Mouse (Mus musculus) forebrain, embryonic 10.5 days (tissue): Measurements from ENCODE around the gene Slc30a2. TPM values are rescaled to one million over a fixed set of nuclear protein-coding genes. Genes with fewer than 3 reads are reported as not detected.
"Not testable (repeated sequence)": the region's sequence is repeated elsewhere in the genome, so short reads cannot be mapped to it uniquely, and the experiment has no call there.

Experiments
- DNase-seq: peaks from one replicate; pipeline ENCODE4 v3.0.0-alpha.2; 2017; ENCODE audit warnings: low spot score; ENCODE audit errors: extremely low spot score
- H3K27ac ChIP-seq: fragments of 300-500 bp; sonication (generic); 2 replicates; pipeline ENCODE4 v1.5.1; 2016; ENCODE audit warnings: mild to moderate bottlenecking
- H3K27me3 ChIP-seq: fragments of 300-500 bp; sonication (generic); 2 replicates; pipeline ENCODE4 v1.6.1; 2016; ENCODE audit warnings: mild to moderate bottlenecking; ENCODE audit not compliant: poor library complexity, severe bottlenecking
- H3K36me3 ChIP-seq: fragments of 300-500 bp; sonication (generic); replicated peaks from 2 replicates; pipeline ENCODE4 v1.6.1; 2016; ENCODE audit warnings: mild to moderate bottlenecking, moderate library complexity
- H3K4me1 ChIP-seq: fragments of 300-500 bp; sonication (generic); 2 replicates; pipeline ENCODE4 v1.6.1; 2016
- H3K4me3 ChIP-seq: fragments of 300-500 bp; sonication (generic); 2 replicates; pipeline ENCODE4 v1.5.1; 2016; ENCODE audit warnings: mild to moderate bottlenecking, moderate library complexity
- H3K9me3 ChIP-seq: fragments of 300-500 bp; sonication (generic); 2 replicates; pipeline ENCODE4 v1.6.1; 2016; ENCODE audit warnings: mild to moderate bottlenecking, moderate library complexity
- WGBS: fragments of 180-500 bp; shearing (Covaris S2); methylation state at CpG from one replicate; pipeline ENCODE4 v1.1.7; 2016; 5-methylcytosine and 5-hydroxymethylcytosine counted together
- polyA plus RNA-seq: library from polyadenylated mRNA; unstranded; fragments of >200 nt; fragmentation: Nextera tagmentation; extraction: Ambion mirVana; gene quantifications from 2 replicates; pipeline ENCODE4 v1.2.1, GENCODE M21; 2016

The Slc30a2 gene
- polyA plus RNA-seq, 1 experiment from 2014 or later, result not detected

DNA sequence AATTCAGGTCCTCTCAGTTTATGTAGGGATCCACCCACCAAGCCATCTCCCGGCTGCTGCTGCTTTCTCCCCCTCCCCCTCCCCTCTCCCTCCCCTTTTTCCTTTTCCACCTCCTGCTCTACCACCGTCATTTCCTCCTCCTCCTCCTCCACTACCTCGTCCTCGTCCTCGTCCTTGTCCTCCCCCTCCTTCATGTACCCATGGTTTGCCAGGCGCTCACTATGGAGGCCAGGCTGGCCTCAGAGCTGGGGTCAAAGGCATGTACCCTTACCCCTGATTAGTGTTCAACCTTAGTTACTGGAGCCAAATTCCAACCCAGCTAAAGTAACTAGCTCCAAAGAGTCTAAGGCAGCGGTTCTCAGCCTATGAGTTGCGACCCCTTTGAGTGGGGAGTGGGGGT is 14.8 kb upstream of the Slc30a2 start:
- H3K4me3 ChIP-seq, result no peak overlapping the region
- H3K27me3 ChIP-seq, result no peaks in the 10 kb centered on the region
- WGBS, result 68% methylated on average over 8 of the region's 8 CpGs
- no peaks in the 10 kb centered on the region for H3K36me3 ChIP-seq
- H3K4me1 ChIP-seq, result peaks cover 13% of the 10 kb centered on the region
- no peaks in the 10 kb centered on the region for H3K9me3 ChIP-seq
- DNase-seq, result no peak
- 0 out of 2 replicates have a peak overlapping the region, but pooled peaks have one; percentile 8 for H3K27ac ChIP-seq

DNA sequence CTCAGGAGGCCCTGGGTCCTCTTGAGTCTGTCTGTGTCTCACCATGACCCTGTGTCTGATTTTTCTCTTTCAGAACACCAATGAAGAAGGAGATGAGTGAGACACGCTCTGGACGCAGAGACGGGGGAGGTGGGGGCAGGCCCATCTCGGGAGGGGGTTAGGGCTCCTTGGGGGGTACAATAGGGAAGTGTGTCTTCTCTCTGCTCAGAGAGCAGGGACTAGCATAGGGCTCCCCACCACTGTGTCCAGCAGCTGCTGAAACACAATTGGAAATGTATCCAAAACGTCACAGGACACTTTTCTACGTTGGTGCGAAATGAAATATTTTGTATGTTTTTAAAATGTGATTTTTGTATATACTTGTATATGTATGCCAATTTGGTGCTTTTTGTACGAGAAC is 14.1 kb upstream of the Slc30a2 start:
- Histone ChIP-seq H3K36me3 (no peaks in the 10 kb centered on the region), H3K4me3 (no peak overlapping the region), H3K27me3 (no peaks in the 10 kb centered on the region), H3K9me3 (no peaks in the 10 kb centered on the region), H3K27ac (no peak overlapping the region), H3K4me1 (peaks cover 13% of the 10 kb centered on the region)
- DNase-seq, result no peak
- 92% methylated on average over 8 of the region's 8 CpGs for WGBS

DNA sequence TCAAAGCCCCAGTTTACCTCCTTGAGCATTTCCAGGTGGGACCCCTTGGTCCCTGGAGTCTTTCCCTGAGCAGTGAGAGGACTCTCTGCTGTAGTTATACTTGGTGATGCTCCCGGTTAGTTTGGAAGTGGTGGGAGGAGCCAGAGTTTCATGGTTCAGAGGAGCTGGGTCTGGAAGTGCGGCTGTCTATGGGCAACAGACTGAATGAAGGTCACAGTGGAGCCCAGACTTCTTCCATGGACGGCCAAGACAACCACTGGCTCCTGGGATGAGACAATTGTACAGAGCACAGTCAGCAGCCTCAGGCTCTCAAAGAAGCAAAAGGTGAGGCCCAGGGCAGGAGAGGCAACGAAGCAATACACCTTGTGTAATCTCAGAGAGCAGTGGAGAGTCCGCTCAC is 12.7 kb upstream of the Slc30a2 start:
- DNase-seq, result no peak
- Histone ChIP-seq H3K9me3 (no peaks in the 10 kb centered on the region), H3K4me1 (peaks cover 13% of the 10 kb centered on the region), H3K4me3 (no peak overlapping the region), H3K27me3 (no peaks in the 10 kb centered on the region), H3K27ac (no peak overlapping the region), H3K36me3 (no peaks in the 10 kb centered on the region)
- WGBS, result 71% methylated on average over 5 of the region's 5 CpGs

DNA sequence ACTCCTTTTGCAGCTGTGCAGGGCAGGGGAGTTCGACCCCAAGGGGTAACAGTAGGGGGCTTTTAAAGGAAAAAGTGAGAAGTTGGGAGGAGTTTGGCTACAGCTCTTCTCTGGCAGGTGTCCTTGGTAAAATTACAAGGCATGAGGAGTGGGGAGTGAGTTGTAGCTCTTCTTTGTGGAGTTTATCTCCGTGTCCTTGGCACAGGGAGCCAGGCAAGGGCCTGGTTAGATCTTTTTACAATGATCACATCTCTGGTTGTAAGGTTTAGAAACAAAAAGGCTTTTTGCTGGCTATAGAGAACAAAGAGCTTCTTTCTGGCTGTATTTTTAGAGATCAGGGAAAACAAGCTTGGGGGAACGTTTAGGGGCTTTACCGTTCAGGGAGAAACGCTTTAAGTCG is 1.8 kb upstream of the Slc30a2 start:
- H3K27ac ChIP-seq, H3K4me3 ChIP-seq, DNase-seq, H3K36me3 ChIP-seq: not testable (repeated sequence)
- Histone ChIP-seq H3K27me3 (peaks cover 57% of the 10 kb centered on the region), H3K4me1 (peaks cover 15% of the 10 kb centered on the region), H3K9me3 (peaks cover 12% of the 10 kb centered on the region; the same call in 1 of the 2 replicates)
- 79% methylated on average over 6 of the region's 6 CpGs for WGBS

DNA sequence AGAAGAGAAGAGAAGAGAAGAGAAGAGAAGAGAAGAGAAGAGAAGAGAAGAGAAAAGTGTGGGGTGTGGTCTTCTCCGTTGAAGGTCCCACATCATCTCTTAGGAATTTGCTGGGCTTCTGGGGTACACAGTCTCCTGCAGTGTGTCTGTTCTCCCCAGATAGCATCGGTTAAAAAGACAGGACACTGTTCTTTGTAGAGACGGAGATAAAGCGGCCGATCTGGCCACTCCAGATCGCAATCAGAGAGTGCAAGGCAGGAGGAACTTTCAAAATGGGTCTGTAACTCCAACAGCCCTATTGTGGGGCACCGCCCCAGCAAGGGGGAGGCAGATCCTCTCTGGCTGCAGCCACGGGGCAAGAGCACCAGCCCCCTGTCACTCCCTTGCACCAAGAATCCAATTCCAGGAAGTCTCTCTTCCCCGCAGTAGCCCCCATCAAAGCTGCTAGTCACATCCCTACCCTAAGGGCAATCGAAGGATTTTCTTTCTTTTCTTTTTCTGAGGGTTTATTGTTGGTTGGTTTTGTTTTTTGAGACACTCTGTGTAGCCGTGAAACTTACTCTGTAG is 685 bp upstream of the Slc30a2 start:
- Histone ChIP-seq H3K27me3 (peaks cover 68% of the 10 kb centered on the region), H3K9me3 (peaks cover 12% of the 10 kb centered on the region; the same call in 1 of the 2 replicates), H3K36me3 (no peaks in the 10 kb centered on the region), H3K27ac (no peak overlapping the region), H3K4me3 (peak overlapping the region; percentile 47; the same call in 1 of the 2 replicates), H3K4me1 (peaks cover 15% of the 10 kb centered on the region)
- no peak for DNase-seq
- WGBS, result 46% methylated on average over 11 of the region's 11 CpGs

DNA sequence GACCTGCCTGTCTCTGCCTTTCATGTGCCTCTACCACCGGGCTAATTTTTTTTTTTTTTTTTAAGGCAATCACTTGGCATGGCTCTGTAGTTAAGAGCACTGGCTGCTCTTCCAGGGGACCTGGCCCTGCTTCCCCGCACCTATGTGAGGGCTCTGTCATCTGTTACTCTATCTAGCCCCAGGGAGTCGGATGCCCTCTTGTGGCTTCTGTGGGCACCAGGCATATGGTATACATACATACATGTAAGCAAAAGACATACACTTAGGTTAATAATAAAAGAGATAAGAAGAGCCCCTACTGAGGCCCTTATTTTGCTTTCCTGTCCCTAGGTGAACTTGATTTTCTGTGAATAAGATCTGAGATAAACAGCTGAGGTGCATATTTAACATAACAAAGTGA is 1.6 kb downstream of the Slc30a2 start:
- Histone ChIP-seq H3K9me3 (peaks cover 10% of the 10 kb centered on the region; the same call in 1 of the 2 replicates), H3K27ac (no peak overlapping the region), H3K4me3 (no peak overlapping the region), H3K4me1 (peaks cover 15% of the 10 kb centered on the region), H3K27me3 (peaks cover 76% of the 10 kb centered on the region), H3K36me3 (no peaks in the 10 kb centered on the region)
- WGBS, result 33% methylated on average over 3 of the region's 3 CpGs
- no peak for DNase-seq

DNA sequence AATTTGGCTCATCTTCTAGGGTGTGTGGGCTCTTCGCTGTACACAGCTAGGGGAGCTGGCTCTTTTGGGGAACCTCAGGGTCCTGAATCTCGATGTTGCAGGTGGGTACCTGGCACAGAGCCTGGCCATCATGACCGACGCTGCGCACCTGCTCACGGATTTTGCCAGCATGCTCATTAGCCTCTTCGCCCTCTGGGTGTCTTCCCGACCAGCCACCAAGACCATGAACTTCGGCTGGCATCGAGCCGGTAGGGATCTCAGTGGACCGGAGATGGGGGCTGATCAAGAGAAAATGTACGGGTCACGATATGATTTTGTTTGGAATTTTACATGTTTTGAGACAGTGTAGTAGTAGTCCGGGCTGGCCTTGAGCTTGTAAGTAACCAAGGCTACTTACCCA is 2.8 kb downstream of the Slc30a2 start:
- DNase-seq, result no peak
- Histone ChIP-seq H3K4me1 (peaks cover 15% of the 10 kb centered on the region), H3K4me3 (no peak overlapping the region), H3K27me3 (peaks cover 73% of the 10 kb centered on the region), H3K9me3 (peaks cover 10% of the 10 kb centered on the region; the same call in 1 of the 2 replicates), H3K36me3 (no peaks in the 10 kb centered on the region), H3K27ac (no peak overlapping the region)
- 93% methylated on average over 15 of the region's 15 CpGs for WGBS

DNA sequence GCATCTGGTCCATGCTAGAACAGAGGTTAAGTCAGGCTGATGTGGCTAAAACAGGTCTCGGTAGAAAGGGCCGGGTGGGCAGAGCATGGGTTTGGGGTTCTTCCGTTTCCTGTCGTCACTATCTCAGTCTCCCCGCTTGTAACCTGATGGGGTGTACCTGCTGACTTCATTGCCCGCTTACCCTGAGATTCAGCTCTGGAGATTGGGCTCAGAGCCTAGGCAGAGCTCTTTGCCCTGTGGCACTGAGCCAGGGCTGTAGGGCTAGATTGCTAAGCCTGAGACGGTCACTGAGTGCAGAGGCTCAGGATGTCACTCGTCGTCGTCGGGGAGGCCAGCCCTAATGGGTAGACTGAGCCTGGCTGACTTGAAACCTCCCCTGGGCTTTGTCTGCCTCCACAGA is 5.1 kb downstream of the Slc30a2 start:
- no peaks in the 10 kb centered on the region for H3K36me3 ChIP-seq
- peaks cover 50% of the 10 kb centered on the region for H3K27me3 ChIP-seq
- peaks cover 26% of the 10 kb centered on the region for H3K4me1 ChIP-seq
- no peak overlapping the region for H3K27ac ChIP-seq
- H3K4me3 ChIP-seq, result no peak overlapping the region
- no peak for DNase-seq
- no peaks in the 10 kb centered on the region for H3K9me3 ChIP-seq
- WGBS, result 82% methylated on average over 11 of the region's 11 CpGs

DNA sequence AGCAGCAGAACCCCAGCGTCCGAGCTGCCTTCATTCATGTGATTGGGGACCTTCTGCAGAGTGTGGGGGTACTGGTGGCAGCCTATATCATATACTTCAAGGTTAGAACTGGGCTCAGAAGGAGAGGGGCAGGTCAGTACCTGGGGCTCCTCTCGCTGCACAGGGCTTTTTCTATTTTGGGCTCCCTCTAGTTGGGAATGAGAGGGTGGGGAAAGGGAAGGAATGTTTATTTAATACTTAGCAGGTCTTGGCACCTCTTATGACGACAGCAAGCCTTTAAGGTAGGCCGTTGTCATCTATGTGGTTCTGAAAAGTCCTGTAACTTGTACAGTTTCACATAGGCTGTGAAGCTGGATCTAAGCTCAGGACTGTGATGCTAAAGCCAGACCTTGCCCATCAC is 5.6 kb downstream of the Slc30a2 start:
- Histone ChIP-seq H3K27me3 (peaks cover 46% of the 10 kb centered on the region), H3K4me3 (no peak overlapping the region), H3K9me3 (no peaks in the 10 kb centered on the region), H3K27ac (no peak overlapping the region), H3K4me1 (peaks cover 22% of the 10 kb centered on the region), H3K36me3 (no peaks in the 10 kb centered on the region)
- DNase-seq, result no peak
- WGBS, result 86% methylated on average over 5 of the region's 5 CpGs

DNA sequence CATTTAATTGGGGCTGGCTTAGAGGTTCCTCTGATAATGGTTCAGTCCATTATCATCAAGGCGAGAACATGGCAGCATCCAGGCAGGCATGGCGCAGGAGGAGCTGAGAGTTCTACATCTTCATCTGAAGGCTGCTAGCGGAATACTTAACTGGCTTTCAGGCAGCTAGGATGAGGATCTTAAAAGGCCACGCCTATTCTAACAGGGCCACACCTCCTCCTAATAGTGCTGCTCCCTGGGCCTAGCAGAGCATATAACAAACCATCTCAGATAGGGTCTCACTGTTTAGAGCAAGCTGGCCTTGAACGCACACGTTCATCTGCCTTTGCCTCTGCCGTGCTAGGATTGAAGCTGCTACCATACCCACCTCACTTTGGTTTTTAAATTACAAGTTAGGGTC is 6.8 kb downstream of the Slc30a2 start:
- Histone ChIP-seq H3K9me3 (no peaks in the 10 kb centered on the region), H3K4me1 (peaks cover 17% of the 10 kb centered on the region), H3K27ac (no peak overlapping the region), H3K4me3 (no peak overlapping the region), H3K27me3 (peaks cover 33% of the 10 kb centered on the region), H3K36me3 (no peaks in the 10 kb centered on the region)
- 90% methylated on average over 7 of the region's 7 CpGs for WGBS
- DNase-seq, result no peak

DNA sequence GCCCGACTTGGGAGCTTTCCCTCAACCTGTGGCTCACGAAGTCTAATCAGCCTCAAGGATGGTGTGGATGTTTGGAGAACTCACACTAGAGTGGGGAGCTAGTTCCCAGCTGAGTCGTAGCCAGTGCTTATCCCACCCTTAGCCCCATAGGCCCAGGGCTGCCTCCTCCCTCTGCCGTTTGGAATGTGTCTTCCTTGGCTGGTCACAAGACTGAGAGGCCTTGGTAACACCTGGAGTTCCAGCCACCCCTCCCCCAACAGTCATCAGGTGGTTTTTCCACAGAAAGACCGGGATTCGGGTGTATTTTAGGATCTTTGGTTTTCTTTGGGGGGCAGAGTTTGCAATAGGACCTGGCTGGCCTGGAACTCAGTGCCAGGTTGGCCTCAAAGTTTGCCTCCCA is 7.7 kb downstream of the Slc30a2 start:
- DNase-seq, result no peak
- H3K4me1 ChIP-seq, result peaks cover 17% of the 10 kb centered on the region
- H3K36me3 ChIP-seq, result no peaks in the 10 kb centered on the region
- H3K27ac ChIP-seq, result no peak overlapping the region
- H3K27me3 ChIP-seq, result peaks cover 32% of the 10 kb centered on the region
- no peak overlapping the region for H3K4me3 ChIP-seq
- H3K9me3 ChIP-seq, result no peaks in the 10 kb centered on the region
- 89% methylated on average over 6 of the region's 6 CpGs for WGBS

DNA sequence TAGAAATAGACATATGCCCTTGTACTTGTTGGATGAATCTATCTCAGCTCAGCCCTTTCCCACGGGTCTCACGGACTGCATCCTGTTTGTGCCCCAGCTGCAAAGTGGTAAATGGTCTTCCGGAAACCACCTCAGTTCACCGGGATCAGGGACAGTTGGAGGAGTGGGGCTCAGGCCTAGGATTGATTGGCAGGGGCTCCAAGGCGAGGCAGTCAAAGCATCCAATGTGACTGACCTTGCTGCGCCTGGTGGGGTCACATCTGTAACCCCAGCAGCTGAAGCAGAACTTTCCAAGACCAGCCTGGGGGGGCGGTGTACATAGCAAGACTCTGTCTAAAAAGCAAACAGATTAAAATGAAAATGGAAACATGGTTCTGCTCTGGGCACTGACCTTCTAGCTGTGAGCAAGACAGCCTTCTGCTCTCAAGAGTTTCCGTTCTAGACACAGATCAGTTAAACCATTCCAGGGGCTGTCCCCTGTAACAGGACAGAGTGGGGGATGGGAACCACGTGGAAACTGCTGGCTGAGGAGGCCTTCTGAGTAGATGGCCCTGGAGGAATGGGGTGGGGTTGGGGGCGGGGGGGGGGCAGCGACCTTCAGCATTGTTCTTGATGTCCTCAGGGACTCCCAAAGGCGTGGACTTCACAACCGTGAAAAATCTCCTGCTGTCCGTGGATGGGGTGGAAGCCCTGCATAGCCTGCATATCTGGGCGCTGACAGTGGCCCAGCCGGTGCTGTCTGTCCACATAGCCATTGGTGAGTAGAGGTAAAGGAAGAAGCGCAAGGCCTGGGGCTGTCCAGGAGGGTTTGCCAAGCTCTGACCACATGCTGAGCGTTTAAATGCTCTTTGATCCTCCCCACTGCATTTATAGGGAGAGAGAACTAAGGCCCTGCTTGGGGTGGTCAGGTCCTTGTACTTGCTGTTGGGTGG is 8.6 kb downstream of the Slc30a2 start:
- Histone ChIP-seq H3K36me3 (no peaks in the 10 kb centered on the region), H3K9me3 (no peaks in the 10 kb centered on the region), H3K4me3 (no peak overlapping the region), H3K27me3 (peaks cover 26% of the 10 kb centered on the region), H3K4me1 (peaks cover 24% of the 10 kb centered on the region), H3K27ac (peak overlapping the region; percentile 51)
- DNase-seq, result no peak
- WGBS, result 55% methylated on average over 18 of the region's 18 CpGs

DNA sequence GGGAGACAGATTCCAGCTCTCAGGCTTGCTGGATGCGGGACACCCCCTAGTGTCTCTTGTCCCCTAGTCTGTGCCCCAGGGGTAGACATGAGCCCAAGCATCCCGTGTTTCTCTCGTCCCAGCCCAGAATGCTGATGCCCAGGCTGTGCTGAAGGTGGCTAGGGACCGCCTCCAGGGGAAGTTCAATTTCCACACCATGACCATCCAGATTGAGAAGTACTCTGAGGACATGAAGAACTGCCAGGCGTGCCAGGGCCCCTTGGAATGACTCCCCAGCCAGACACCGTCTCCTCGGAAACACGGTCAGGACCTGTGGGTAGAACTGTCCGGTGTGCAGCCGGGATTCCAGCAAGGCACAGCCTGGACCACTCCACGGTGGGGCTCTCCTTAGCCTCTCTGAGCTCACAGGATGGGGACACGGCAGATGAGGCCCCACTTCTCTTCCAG is 9.3 kb downstream of the Slc30a2 start:
- Histone ChIP-seq H3K36me3 (no peaks in the 10 kb centered on the region), H3K4me1 (peaks cover 28% of the 10 kb centered on the region), H3K27ac (peak overlapping the region; percentile 51), H3K4me3 (no peak overlapping the region), H3K27me3 (peaks cover 23% of the 10 kb centered on the region), H3K9me3 (no peaks in the 10 kb centered on the region)
- DNase-seq, result no peak
- WGBS, result 75% methylated on average over 12 of the region's 12 CpGs
